Mouse (Mus musculus) embryonic fibroblast, embryonic 13.5 days (primary cell): Measurements from ENCODE around the gene Sult2b1. TPM values are rescaled to one million over a fixed set of nuclear protein-coding genes. Genes with fewer than 3 reads are reported as not detected.
A peak's percentile ranks its signal among the peaks of the same experiment; 100 is the strongest.

Source experiments
- H3K27ac ChIP-seq: 2 replicates; pipeline ENCODE4 v1.5.1; 2012; ENCODE audit warnings: low read length, control low read depth, inconsistent platforms; ENCODE audit not compliant: insufficient read depth
- H3K4me1 ChIP-seq: 2 replicates; pipeline ENCODE4 v1.6.1; 2011; ENCODE audit warnings: low read length; ENCODE audit not compliant: control insufficient read depth, insufficient read depth
- H3K4me3 ChIP-seq: 2 replicates; pipeline ENCODE4 v1.5.1; 2011; ENCODE audit warnings: mild to moderate bottlenecking, control low read depth, low read length; ENCODE audit not compliant: insufficient read depth
- CTCF ChIP-seq: IDR thresholded peaks from 2 replicates; pipeline ENCODE4 v1.5.1; 2011; ENCODE audit warnings: mild to moderate bottlenecking, control low read depth, low read length, moderate library complexity, borderline replicate concordance; ENCODE audit not compliant: insufficient read depth
- POLR2A ChIP-seq: IDR thresholded peaks from 2 replicates; pipeline ENCODE4 v1.6.1; 2011; ENCODE audit warnings: low read depth, mild to moderate bottlenecking, control low read depth, low read length, moderate library complexity
- polyA plus RNA-seq: library from polyadenylated mRNA; stranded (reverse); fragments of >200 nt; gene quantifications from 2 replicates; pipeline ENCODE4 v1.2.4, GENCODE M21; 2011; ENCODE audit warnings: low read depth; ENCODE audit not compliant: missing spikeins, insufficient read length

The Sult2b1 gene
- 0.44 TPM in 1 of 2 replicates, not detected in the other for polyA plus RNA-seq

DNA sequence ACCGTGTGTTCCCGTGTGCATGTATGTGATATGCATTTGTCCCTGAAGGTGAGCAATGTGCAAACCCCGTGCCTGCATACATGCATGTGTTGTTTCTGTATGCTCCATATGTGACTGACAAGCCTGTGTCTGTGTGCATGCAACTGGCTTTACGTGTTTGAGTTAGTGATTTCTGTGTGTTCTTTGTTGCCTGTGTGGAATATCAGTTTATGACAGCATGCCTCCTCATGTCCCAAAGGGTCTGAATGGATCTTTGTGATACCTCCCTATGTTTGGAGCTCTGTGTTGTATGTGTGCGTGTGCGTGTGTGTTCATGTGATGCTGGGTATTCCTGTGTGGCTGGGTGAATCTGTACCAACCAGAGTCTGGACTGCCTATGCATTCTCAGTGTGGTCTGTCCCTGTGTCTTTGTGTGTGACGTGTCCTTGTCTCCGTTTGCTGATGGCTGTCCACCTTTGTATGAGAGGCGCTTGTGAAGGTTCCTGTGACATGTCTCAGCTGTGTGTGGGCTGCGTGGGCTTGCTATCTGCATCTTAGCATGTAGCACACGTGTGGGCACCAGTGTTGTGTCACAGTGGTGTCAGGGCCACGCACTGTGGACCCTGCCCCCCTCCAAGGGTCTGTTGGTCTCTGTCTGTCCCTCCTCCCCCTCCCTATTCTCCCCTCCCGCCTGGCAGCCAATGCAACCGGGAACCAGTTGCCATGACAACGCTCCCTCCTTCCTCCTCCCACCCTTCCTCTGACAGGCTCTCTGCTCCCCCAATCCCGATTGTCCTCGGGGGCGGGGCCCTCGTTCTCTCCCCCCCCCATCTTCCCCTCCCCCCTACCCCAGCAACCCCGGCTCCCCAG, at the start of gene Sult2b1:
Gene Sult2b1, minus strand, starts transcription at position 146 of the 849 bp plus-strand sequence.
- no peak within 1 kb of the TSS for H3K27ac ChIP-seq
- peaks cover 6% of the 10 kb centered on the region; the same call in 1 of the 2 replicates for H3K4me1 ChIP-seq
- H3K4me3 ChIP-seq = peak within 1 kb of the TSS; percentile 78
- no peak for TF ChIP-seq CTCF
- TF ChIP-seq POLR2A = no peak

DNA sequence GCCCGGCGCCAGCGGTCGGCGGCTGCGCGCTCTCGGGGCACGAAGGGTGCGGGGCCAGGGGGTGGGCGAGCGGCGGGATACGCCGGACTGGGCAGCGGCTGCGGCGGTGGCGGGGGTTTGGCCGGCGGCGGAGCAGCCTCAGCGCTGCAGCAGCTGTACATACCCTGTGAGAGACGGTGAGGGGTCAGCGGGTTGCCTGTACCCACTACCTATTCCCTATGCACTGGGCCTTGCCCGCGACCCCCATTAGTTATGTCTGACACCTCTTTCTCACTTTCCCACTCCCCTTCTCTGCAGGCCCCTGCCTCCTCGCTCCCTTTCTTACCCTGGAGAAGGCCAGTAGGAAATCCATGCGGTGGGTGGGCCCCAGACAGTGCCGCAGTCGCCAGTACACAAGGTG, 49.5 kb upstream of the Sult2b1 start:
- no peak overlapping the region for H3K27ac ChIP-seq
- H3K4me3 ChIP-seq = no peak overlapping the region
- no peaks in the 10 kb centered on the region for H3K4me1 ChIP-seq
- no peak for TF ChIP-seq CTCF
- TF ChIP-seq POLR2A = no peak

DNA sequence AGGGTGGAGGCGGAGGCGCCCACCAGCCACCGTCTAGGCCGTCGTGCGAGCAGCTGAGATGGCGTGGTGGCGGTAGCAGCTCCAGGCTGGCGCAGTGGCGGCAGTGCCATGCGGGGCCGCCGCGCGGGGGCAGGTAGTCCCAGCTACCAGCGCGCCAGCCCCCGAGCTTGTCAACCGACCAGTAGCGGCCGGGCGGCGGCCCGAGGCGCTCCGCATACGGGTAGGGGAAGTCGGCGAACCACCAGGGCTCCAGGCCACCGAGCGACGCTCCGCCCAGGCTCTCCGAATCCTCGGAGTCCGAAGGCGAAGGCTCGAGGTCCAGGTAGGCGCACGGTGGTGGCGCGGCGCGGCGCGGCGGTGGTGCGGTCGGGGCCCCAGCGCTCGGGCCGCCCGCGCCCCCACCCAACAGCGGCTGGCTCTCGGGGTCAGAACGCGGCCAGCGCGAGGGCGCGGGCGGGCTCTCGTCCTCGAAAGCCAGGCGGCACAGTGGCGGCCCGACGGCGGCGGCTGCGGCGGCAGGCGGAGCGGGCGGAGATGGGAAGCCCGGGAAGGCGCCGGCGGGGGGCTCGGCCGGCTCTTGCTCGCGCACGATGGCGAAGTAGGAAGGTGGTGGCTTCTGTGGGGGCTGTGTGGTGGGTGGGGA, 48.8 kb upstream of the Sult2b1 start:
- no peak for TF ChIP-seq CTCF
- TF ChIP-seq POLR2A = no peak
- H3K4me3 ChIP-seq = no peak overlapping the region
- no peaks in the 10 kb centered on the region for H3K4me1 ChIP-seq
- no peak overlapping the region for H3K27ac ChIP-seq

DNA sequence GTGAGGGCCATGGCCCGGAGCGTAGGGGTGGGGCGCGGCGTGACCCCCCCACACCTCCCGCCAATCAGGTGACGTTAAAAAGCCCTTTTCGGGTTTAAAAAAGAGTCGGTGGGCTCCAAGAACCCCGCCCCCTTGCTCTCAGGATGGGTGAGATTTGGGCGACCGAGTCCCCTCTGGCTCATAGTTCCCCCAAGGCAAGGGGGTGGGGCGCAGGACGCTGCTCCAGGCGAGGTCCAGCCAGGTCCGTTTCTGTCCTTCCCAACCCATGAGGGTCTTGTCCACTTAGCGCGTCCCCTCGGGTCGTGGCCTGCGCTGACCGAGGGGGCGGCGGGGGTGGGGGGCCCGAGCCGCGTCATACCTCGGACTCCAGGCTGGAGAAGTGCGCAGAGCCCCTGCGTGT, 48.0 kb upstream of the Sult2b1 start:
- H3K27ac ChIP-seq = no peak overlapping the region

DNA sequence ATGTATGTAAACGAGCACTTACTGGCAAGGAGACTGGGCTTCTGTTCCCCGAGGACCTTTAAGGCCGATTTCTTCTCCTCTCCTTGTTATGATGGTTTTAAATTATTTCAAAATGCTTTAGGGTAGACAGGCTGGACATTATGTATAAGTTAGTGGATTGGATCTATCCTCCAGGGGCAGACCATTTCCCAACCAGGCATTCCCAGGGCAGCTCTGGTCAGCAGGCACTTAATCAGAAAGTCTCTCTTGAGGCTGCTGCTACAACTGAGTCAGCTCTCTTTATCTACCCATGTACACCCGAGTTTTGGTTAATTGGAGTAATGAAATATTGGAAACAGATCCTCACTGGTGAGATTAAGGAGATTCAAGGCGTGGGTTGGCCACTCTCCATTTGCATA, 46.7 kb upstream of the Sult2b1 start:
- H3K27ac ChIP-seq = no peak overlapping the region
- TF ChIP-seq CTCF (no peak), POLR2A (no peak)
- H3K4me1 ChIP-seq = no peaks in the 10 kb centered on the region

More for the DNA sequence above, 48.0 kb upstream of the Sult2b1 start:
- Histone ChIP-seq H3K4me3 (no peak overlapping the region), H3K4me1 (no peaks in the 10 kb centered on the region)
- TF ChIP-seq CTCF (no peak), POLR2A (no peak)

DNA sequence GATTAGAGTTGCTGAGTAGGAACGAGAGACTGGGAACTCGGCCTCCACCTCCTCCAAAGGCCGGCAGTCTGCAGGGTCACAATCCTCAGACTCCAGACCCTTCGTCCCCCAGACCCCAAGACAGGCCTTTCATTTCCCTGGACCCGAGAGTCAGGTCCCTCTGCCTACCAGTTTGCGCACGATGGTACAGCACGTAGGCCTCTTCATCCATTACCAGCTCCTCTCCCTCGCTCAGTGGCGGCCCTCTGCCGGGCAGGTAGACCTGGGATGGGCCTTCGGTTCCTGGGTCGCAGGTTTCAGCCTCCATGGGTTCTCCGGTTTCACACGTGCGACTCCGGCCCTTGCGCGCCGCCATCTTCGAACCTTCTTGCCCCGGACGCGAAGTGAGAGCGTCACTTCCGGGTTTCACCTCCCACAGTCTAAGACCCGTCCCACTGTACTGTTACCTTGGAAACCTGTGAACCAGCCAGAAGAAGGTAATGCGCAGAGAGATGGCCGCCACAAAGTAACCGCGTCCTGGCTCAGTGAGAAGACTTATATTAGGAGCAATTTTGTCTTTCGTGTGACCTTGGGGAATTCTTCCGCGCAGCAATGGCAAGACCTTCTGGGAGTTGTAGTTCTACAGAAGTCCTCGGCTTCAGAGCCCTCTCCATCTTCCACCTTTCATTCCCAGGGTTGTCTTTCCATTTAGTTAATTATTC, 46.1 kb upstream of the Sult2b1 start, which contains the start of gene Grwd1:
Gene Grwd1, minus strand, starts transcription at position 518 of the 701 bp plus-strand sequence.
- TF ChIP-seq POLR2A (peak; percentile 62), CTCF (no peak)
- Histone ChIP-seq H3K4me3 (peak within 1 kb of the TSS; percentile 95), H3K4me1 (no peaks in the 10 kb centered on the region; the same call in 1 of the 2 replicates), H3K27ac (0 out of 2 replicates have a peak within 1 kb of the TSS, but pooled peaks have one; percentile 4)

More for the DNA sequence above, 46.7 kb upstream of the Sult2b1 start:
- H3K4me3 ChIP-seq = peak overlapping the region; percentile 95

DNA sequence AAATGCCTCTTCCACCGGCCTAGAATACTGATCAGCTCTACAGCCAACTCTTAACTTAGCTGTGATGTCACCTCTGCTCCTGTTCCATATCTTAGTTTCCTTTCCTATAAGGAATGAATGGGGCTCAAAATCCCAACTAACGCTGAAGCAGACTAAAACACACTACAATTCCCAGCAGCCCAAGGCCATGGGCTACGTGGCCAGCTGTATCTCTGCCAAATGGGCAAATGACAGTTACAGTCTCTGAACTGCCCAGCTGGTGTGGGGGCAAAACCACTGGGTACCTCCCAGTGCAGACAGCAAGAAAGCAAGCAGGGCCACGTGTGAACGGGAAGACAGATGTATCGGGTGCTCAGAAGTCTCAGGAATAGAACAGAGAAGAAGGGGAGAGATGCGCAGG, 42.2 kb upstream of the Sult2b1 start:
- no peaks in the 10 kb centered on the region; the same call in 1 of the 2 replicates for H3K4me1 ChIP-seq
- TF ChIP-seq CTCF = no peak
- TF ChIP-seq POLR2A = no peak
- no peak overlapping the region for H3K4me3 ChIP-seq
- H3K27ac ChIP-seq = no peak overlapping the region

DNA sequence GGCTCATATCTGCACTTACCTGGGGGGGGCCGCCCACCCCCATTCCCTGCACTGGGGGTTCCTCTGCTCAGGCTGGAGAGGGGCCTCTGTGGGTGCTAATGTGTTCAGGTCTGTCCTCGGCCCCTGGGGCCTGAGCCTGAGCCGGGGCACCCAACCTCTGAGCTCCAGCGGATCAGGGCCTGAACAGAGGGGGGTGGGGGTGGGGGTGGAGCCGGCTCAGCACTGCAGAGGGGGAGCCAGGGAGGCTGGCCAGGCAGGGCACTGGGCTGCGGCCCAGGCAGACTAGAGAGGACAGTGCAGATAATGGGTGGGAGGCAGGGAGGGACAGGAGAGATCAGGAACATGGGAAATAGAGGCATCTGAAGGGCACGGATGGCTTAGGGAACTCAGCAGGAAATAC, 40.1 kb upstream of the Sult2b1 start, which contains the start of gene Kcnj14:
Gene Kcnj14, minus strand, starts transcription at position 185 of the 400 bp plus-strand sequence.
- no peaks in the 10 kb centered on the region; the same call in 1 of the 2 replicates for H3K4me1 ChIP-seq
- TF ChIP-seq CTCF (no peak), POLR2A (no peak)
- no peak within 1 kb of the TSS for H3K27ac ChIP-seq
- no peak within 1 kb of the TSS for H3K4me3 ChIP-seq

DNA sequence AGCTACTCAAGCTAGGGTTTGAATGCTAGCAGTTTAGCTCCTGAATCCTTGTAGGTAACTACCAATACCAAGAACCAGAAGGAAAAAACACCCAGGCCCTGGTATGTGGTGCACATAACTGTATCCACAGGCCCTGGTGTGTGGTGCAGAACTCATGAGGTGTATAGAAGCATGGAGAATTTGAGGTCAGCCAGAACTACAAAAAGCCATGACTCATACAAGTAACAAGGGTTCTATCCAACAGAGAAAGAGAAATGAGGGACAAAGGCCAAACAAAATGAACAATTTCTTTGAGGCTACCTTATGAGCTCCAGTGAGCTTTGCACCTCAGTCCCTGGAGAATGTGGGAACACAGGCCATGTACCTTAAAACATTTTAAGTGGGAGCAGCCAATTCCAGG, 36.4 kb upstream of the Sult2b1 start:
- Histone ChIP-seq H3K4me3 (no peak overlapping the region), H3K27ac (peak overlapping the region; percentile 15; the same call in 1 of the 2 replicates), H3K4me1 (no peaks in the 10 kb centered on the region; the same call in 1 of the 2 replicates)
- TF ChIP-seq CTCF (no peak), POLR2A (no peak)
